Mouse (Mus musculus): Measurements from ENCODE around the gene Gm20517.

DNA sequence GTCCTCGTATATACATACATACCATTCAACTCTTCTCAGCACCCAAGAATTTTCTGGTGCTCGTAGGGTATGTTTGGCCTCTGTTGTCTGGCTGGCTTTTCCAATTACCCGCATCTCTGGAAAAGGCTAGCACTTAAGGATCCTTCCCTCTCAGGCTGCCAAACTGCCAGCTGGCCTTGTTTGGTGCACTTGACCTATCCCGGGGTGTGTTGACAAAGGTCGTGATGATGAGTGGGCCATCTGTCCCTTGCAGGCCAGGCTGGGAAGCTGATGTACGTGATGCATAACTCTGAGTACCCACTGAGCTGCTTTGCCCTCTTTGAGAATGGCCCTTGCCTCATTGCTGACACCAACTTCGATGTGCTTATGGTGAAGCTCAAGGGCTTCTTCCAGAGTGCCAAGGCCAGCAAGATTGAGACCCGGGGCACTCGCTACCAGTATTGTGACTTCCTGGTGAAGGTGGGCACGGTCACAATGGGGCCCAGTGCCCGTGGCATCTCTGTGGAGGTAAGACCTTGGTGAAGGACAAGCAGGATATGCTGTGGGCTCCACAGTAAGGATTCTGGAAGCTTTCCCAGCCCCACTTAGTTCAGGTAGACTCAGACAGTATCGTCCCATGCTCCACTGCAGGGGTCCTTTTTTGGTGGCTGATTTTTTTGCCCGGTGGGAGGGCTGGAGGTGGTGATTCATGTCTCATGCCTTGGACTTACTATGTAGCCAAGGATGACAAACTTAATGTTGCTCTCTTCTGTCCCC is 7.3 kb downstream of the Gm20517 start:
- TF ChIP-seq MYOG (IDR thresholded peaks at IDR 0.05; ENCODE audit: control insufficient read depth, extremely low read depth, insufficient read length) (no peak), CTCF (IDR thresholded peaks at IDR 0.05; ENCODE audit: control insufficient read depth, insufficient read depth, insufficient read length) (no peak), USF1 (IDR thresholded peaks at IDR 0.05; ENCODE audit: low read depth) (no peak), MAX (IDR thresholded peaks at IDR 0.05) (no peak), FOSL1 (IDR thresholded peaks at IDR 0.05; ENCODE audit: insufficient read depth, low read length, poor library complexity, severe bottlenecking) (no peak), CEBPB (IDR thresholded peaks at IDR 0.05; ENCODE audit: low read depth) (no peak)

Measured in C2C12 (cell line).